Mouse (Mus musculus) C2C12 (cell line): ENCODE measurements around the gene Pomgnt2.

Experiments
- CEBPB ChIP-seq: IDR thresholded peaks from one replicate; pipeline ENCODE4 v1.6.1; 2011; ENCODE audit warnings: low read depth, mild to moderate bottlenecking, control low read depth, moderate library complexity
- CTCF ChIP-seq: IDR thresholded peaks from one replicate; pipeline ENCODE4 v1.5.1; 2011; ENCODE audit not compliant: control insufficient read depth, insufficient read depth, insufficient read length
- MAX ChIP-seq: IDR thresholded peaks from one replicate; pipeline ENCODE4 v1.6.1; 2011; ENCODE audit warnings: mild to moderate bottlenecking, control low read depth

DNA sequence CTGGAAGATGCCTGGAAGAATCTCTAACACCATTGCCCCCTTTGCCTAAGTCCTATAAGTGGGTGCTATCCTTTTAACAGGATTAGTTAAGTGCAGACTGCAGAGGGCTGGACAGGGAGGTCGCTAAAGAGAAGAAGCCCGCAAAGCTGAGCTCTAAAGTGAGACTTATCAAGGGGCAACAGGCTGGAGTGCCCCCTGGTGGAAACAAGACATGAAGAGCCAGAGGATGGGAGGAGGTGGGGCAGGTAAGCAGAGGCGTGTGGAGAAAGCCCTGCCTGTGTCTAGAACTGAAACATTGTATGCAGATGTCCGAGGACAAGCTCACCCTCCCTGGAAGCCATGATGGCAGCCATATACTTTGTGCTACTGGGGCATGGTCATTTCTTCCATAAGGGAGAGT is 16.7 kb upstream of the Pomgnt2 start:
- TF ChIP-seq CTCF = no peak
- no peak for TF ChIP-seq MAX
- no peak for TF ChIP-seq CEBPB
